Mouse (Mus musculus): ENCODE results near the gene Cux1. TPM values are rescaled to one million over a fixed set of nuclear protein-coding genes. Genes with fewer than 3 reads are reported as not detected.

Cux1 gene
- total RNA-seq, 2 experiments from 2014 or later: 82.7 to 88.7 TPM

GRCm38 (mm10) chr5:136510609-136511008, 56.7 kb downstream of the Cux1 start:
- no peak for DNase-seq (ENCODE audit: low spot score)

- no peak for DNase-seq (ENCODE audit: low spot score)
Observed at GRCm38 (mm10) chr5:136507629-136508028, 59.7 kb downstream of the Cux1 start.

DNA sequence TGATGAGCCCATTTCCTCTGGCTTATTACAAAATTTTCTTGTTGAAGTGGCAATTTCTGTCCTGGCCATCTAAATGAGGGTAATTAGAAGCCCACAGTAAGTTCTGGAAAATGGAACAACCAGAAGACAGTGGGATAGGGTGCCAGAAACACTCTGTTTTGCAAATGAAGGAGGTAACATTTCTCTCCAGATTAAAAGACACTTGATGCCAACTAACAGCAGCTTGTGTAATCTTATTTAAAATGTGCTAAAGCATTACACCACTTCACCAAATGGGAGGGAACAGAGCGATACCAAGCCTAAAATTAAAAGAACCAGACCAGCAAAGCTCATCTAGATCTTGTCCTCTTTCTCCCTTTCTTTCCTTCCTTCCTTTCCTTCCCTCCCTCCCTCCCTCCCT, 61.0 kb downstream of the Cux1 start:
- no peak for DNase-seq (ENCODE audit: low spot score)

DNA sequence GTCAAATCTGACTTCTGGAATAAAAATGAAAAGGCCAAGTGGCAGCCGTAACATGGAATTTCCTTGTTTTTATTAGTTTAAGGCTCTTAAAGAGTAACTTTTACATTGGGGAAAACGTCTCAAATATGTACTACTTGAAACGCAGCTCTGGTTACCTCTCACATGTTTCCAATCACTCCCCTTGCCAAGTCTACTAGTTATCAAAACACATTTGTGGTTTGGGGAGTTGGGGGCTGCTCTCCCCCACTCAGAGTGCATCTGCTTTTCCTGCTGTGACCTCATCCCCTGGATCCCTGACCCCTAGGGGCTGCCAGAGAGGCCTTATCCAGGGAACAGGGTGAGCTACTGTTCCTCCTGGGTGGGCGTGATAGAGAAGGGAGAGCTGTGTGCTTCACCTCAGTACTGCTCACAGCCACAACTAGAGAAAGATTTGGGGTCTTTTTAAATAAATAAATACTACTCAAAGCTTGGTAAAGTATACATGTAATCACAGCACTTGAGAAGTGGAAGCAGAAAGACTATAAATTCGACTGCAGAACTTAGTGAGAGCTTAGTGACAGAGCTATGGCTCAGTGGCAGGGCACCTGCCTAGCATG, 64.7 kb downstream of the Cux1 start:
- DNase-seq (ENCODE audit: low spot score): no peak

GRCm38 (mm10) chr5:136500307-136500871, 66.9 kb downstream of the Cux1 start:
- DNase-seq (ENCODE audit: low spot score): peak; percentile 29

DNA sequence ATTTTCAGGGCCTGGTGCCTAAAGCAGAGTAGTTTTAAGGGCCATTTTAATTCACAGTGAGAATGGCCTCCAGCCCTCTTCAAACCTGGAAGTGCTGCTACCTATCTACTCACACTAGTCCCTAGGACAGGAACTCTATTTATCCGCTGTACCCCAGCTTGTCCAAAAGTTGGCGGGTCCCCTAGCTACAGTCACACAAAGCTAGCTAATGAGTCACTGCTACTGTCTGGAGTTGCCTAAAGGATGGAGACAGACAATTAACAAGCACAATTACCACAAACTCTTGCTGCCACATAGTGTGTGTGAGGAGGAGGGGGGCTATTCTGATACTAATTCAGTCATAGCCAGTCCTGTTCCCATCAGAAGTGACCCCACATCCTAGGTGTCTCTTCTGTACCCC, 68.0 kb downstream of the Cux1 start:
- no peak for DNase-seq (ENCODE audit: low spot score)

GRCm38 (mm10) chr5:136498741-136499140, 68.5 kb downstream of the Cux1 start:
- no peak for DNase-seq (ENCODE audit: low spot score)

- DNase-seq (ENCODE audit: low spot score): no peak
Observed at GRCm38 (mm10) chr5:136497301-136497700, 70.0 kb downstream of the Cux1 start.

DNA sequence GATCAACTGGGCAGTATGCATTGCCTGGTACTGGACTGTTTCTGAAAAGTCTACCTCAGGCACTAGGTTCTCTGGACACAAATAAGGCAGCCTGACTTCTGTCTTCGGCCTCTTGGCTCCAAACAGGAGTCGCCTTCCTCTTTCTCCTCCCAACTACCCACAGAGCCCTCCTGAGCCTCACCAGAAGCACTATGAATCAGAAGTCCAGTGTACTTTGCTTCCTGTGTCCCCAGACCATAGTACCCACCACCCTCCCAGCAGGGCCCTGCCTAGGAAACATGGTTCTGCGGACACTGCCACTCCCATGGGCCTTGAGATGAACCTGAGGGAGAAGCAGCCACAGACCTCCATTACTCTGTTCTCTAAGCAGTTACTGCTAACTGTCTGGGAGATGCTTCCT, 71.7 kb downstream of the Cux1 start:
- DNase-seq (ENCODE audit: low spot score): no peak

- DNase-seq (ENCODE audit: low spot score): no peak
Observed at GRCm38 (mm10) chr5:136494927-136495326, 72.4 kb downstream of the Cux1 start.

DNA sequence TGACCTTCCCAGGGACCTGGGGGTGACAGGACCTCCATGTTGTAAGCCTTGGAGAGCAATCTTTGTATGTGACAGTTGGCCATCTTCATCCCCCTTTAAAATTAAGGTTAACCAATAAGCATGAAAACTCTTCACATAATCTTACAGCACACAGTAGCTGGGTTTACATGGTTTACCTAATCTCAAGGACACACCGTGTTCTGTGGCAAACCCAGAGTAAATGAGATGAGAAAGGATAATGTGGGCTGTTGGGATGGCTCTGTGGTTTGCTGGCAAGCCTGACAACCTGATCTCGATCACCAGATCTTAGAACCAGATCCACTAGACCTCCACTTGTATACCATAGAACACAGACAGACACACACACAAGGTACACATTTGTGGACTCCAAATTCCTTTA, 73.0 kb downstream of the Cux1 start:
- DNase-seq (ENCODE audit: low spot score): no peak

- DNase-seq (ENCODE audit: low spot score): no peak
Observed at GRCm38 (mm10) chr5:136489450-136489849, 77.8 kb downstream of the Cux1 start.

DNA sequence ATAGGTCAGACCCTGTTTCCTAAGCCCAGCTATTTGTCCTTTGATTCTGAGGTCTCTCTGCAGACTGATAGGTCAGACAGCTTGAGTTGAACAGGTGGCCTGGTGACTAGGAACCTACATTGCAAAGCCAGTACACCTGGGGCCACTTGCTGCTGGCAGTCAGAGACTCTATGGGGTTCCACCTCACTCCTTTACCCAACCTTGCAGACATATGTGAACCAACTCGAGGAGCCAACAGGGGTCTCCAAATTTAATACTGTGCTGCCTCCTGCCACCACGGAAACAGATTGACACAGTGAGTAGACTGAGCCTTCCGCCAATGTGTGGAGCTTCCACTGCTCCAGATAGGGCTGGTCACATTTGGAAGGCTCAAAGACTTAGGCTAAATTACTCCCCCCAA, 78.6 kb downstream of the Cux1 start:
- DNase-seq (ENCODE audit: low spot score): no peak

DNA sequence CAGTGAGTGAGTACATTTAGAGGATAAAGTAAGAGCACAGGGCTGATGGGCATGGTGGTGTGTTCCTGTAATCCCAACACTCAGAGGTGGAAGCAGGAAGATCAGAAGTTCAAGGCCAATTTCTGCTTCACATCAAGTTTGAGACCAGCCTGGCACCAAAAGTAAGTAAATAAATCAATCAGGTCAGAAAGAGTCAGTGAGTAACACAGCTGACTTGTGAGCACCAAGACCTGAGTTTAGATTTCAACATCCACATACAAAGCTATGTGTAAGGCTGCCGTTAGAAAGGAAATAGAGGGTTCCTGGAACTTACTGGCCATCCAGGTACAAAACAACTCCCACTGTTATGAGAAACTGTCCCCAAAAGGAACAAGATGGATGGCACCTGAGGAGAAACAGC, 79.1 kb downstream of the Cux1 start:
- no peak for DNase-seq (ENCODE audit: low spot score)

- DNase-seq (ENCODE audit: low spot score): no peak
Observed at GRCm38 (mm10) chr5:136487397-136488093, 79.7 kb downstream of the Cux1 start.

DNA sequence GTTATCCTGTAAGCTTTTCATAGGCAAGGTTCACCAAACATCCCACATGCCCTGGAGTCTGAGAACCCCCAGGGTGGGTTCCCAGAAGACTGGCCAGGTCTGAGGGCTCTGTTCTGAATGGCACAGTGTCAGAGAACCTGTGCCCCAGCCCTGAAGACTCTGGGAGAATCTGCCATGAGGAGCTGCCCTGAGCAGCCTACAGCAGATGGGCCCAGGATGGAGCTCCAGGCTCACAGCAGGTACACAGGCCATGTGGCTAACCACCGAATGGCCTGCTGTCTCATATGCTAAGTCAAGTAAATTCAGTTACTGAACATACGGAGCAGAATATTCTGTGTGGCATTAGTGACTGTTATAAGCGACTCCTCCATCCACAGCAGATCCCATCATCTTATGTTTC, 80.9 kb downstream of the Cux1 start:
- no peak for DNase-seq (ENCODE audit: low spot score)

DNA sequence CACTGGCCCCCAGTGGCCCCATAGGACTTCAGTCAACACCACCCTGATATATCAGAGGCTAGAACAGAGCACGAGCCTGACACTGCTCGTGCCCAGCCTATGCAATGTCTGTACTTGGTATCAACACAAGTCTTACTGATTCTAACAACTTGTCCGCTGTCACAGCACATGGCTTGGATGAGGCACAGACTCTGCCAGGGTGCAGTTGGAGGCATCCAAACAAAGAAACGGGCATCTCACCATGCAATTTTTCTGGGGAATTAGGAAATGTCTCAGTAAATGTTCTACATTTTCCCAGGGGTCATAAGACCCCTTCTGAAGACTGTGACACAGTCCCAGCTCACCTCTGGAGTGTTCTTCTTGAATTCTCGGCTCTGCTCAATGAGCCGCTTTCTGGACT, 81.9 kb downstream of the Cux1 start:
- DNase-seq (ENCODE audit: low spot score): no peak

DNA sequence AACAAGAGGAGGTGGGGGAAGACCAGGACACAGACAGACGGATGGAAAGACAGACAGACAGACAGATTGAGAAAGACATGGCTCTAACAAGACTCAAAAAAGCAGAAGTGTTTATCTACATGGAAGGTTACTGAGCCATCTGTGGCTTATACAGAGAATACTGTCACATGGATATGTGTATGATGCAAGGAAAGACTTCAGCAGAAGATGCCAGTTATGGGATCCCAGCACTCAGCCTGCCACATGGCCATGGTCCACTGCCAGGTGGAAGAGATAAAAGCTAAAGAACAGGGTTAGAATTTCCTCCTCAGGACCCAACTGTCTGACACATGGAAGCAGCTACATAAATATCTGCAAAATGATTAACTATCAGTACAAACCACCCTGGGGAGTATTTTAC, 84.9 kb downstream of the Cux1 start:
- DNase-seq (ENCODE audit: low spot score): no peak

GRCm38 (mm10) chr5:136480541-136480940, 86.7 kb downstream of the Cux1 start:
- peak; percentile 53 for DNase-seq (ENCODE audit: low spot score)

DNA sequence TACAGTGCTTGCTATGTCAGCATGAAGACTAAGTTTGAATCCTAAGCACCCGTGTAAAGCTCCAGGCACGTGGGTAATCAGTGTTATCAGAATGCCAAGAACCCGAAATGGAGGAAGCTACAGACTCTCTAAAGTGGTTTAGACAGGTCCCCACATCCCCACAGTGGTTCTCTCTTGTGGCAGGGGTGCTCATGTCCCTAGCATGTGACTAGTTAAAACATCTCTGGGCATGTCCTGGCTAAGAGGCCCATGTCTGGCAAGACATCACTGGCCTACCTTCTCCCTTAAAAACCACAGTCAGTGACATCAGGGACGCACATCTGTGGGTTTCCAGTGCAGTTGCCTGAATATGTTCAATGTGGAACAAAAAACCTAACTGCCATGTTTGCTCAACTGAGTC, 87.5 kb downstream of the Cux1 start:
- no peak for DNase-seq (ENCODE audit: low spot score)

- DNase-seq (ENCODE audit: low spot score): no peak
Observed at GRCm38 (mm10) chr5:136479024-136479763, 88.1 kb downstream of the Cux1 start.

DNA sequence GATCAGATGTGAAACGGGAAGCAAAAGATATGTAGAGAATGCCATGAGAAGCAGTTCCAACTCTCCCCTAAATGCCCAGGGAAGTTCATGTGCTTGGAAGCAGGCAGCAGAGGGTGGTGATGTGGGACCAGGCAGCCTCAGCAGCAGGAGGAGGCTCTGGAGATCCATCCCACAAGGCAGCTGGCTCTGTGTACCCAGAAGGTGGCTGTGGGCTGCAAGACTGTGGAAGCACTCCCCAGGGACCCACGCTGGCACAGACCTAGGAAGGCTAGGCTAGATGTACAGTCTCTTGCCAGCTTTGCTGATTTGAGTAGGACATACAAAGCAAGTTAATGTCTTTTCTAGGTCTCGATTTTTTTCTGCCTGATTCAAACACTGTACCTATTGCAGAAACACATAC, 91.0 kb downstream of the Cux1 start:
- no peak for DNase-seq (ENCODE audit: low spot score)

GRCm38 (mm10) chr5:136475161-136475560, 92.1 kb downstream of the Cux1 start:
- DNase-seq (ENCODE audit: low spot score): no peak

Measured in gastrocnemius, adult 18-20 months (tissue).